Mouse (Mus musculus): ENCODE results near the gene Kalrn.
A peak's percentile ranks its signal among the peaks of the same experiment; 100 is the strongest.

Kalrn gene

DNA sequence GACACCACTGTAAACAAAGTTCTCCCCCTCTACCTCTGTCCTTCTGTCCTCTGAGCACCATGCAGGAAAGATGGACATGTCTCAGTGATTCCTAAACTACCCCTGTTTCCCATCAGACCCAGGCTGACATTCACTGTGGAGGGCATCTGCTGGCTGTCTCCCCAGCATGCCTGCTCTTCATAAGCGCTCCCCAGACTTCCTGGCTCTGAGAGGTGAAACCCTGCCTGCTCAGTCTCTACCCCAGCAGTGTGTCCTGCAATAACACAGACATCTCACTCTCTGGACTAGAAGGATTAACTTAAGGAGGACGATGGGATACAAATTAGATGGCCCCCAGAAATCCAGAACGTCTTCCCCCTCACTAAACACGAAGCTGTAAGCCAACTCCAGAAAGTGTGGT is 493.8 kb downstream of the Kalrn start:
- no peak for DNase-seq (ENCODE audit: low spot score in 2 of 2)

- no peak for DNase-seq (ENCODE audit: low spot score in 2 of 2)
Observed at GRCm38 (mm10) chr16:34078732-34079131, 494.6 kb downstream of the Kalrn start.

- DNase-seq (ENCODE audit: low spot score in 2 of 2): no peak
Observed at GRCm38 (mm10) chr16:34076101-34076500, 497.2 kb downstream of the Kalrn start.

DNA sequence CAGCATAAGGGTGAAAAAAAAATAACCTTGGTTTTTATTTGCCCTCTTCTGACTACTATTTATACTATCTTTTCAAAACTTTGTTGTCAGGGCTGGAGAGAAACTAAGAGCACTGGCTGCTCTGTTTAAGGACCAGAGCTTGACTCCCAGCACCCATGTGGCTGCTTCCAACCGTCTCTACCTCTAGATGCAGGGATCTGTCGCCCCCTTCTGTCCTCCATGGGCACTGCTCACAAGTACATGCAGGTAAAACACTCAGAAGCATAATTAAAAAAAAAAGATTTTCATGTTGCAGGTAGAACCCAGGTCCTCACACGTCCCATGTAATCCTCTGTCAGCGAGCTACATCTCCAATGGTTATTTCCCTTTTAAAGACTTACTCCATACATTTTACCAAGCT is 499.4 kb downstream of the Kalrn start:
- DNase-seq (ENCODE audit: low spot score in 2 of 2): no peak

DNA sequence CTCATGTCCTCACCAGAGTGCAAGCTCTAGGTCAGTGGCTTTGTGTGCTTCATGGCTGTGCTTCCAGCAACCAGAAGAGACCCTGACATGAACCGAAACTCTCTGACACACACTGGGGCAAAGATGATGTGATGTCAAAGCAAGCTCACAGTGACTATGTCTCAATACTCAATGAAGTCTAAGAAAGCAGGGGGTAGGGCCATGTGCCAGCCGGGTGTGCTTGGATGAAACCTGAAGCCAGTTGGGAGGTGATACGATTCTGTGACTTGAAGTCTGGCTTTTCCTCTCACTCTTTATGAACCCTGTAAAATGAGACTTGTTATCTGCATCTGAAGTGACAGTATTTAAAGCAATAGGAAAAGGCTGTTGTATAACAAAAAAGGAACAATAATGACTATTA is 501.2 kb downstream of the Kalrn start:
- no peak for DNase-seq (ENCODE audit: low spot score in 2 of 2)

DNA sequence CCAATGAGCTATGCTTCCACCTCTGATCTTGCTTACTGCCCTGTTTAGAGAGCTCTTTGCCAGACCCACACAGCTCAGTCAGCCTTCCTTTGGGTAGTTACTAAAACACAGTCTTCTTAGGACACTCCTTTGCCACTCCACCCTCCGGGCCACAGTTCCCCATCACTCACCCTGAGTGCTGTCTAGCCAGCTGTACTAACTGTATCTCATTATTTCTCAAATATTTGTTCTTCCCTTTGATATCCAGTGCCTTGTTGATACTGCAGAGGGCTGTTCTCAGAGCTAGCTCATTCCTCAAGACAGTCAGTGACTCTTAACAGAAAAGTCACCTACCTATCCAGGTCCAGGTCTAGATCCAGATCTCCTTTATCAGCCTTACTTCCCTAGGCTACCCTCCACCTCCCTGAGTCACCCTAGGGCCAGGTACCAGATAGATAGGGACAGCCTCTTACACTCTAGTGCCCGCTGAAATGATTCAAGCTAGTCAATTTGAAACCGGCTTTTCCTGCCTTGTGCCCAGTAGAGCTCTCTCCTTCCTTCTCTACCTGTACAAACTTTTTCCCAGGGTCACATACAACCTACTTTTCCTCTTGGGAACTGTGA is 502.0 kb downstream of the Kalrn start:
- DNase-seq (ENCODE audit: low spot score in 2 of 2): no peak

DNA sequence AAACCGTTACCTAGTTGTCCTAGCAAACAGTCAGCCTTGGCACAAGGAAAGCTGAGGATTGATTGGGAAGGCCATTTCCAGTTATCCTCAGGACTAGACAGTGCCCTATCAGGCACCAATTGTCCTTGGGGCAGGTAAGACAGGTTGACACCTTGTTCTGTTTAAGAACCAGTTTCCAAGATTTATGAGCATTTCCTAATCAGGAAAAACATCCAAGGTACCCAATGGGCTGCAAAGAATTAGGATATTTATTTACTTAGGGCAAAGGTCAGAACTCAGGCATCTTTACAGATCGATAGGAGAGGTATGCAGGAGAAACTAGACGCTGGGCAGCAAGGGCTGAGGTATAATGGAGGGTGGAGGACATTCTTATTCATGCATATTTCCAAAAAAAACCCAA is 503.9 kb downstream of the Kalrn start:
- no peak for DNase-seq (ENCODE audit: low spot score in 2 of 2)

GRCm38 (mm10) chr16:34066922-34067321 is 506.4 kb downstream of the Kalrn start:
- no peak for DNase-seq (ENCODE audit: low spot score in 2 of 2)

GRCm38 (mm10) chr16:34066376-34066775 is 507.0 kb downstream of the Kalrn start:
- no peak for DNase-seq (ENCODE audit: low spot score in 2 of 2)

DNA sequence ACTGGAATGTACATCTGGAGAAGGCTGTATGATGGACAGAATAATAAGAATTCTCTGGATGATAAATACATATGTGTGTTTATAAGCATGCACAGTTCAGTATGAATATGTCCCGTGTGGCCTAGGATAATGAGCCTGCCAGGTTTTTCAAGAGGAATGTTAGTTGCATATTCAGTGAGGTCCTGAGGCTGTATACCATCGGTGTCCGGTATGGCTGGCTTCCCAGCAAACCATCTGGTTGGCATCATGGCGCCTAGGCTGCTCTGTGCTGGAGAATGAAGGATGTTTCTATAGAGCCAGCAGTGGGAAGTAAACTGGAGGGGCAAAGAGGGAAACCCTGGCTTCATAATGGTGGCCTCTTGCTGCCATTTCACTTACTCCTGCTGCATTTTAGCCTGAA is 510.0 kb downstream of the Kalrn start:
- DNase-seq (ENCODE audit: low spot score in 2 of 2): no peak

DNA sequence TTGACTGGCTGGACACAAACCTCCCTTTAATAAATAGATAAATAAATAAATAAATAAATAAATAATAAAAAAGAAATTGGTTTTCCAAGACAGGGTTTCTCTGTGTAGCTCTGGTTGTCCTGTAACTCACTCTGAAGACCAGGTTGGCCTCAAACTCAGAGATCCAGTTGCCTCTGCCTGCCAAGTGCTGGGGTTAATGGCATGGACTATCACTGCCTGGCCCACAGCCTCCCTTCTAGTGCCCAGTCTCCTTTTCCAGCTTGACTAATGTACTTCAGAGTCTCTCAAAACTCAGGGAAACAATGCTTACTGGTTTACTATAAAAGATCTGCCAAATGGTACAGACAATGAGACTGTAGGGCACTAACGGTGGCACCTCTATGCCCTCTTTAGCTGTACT is 511.7 kb downstream of the Kalrn start:
- no peak for DNase-seq (ENCODE audit: low spot score in 2 of 2)

GRCm38 (mm10) chr16:34058611-34059010 is 514.7 kb downstream of the Kalrn start:
- no peak for DNase-seq (ENCODE audit: low spot score in 2 of 2)

DNA sequence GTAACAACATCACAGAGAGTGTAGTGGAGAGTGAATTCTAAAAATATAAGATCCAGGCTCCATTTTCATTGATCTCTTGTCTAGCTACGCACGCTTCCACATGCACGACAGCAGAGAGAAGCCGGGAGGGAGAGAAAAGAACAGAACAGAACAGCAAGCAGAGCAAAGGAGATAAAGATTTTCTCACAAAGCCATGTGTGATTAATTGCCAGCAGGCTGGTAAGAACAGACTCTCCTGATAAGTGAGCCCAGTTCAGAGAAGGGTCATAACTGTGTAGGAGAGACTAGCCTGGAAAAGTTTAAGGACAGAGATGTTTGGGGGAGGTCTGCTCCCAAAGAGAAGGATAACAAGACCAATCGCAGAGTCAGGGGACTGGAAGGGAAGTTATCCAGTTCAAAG is 515.9 kb downstream of the Kalrn start:
- no peak for DNase-seq (ENCODE audit: low spot score in 2 of 2)

GRCm38 (mm10) chr16:34056418-34057111 is 516.8 kb downstream of the Kalrn start:
- DNase-seq (ENCODE audit: low spot score in 2 of 2): no peak

DNA sequence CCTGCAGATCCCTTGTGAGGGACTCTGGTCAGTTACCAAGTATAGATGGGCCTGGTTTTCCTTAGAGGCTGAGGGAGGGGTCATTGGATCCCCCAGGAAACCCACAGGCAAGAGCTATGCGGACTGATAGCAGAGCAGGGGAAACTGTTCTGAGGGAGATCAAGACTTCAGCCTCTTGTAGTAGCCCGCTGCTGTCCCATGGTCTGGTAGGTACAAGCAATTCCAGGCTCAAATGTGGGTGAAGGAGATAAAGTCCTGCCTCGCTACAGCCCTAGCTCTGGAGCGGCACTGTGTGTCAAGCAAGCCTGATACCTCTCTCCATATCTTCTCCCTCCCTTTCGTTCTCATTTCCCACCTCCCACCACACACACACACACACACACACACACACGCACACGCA is 523.2 kb downstream of the Kalrn start:
- DNase-seq (ENCODE audit: low spot score in 2 of 2): peak in 1 of 2 experiments; percentile 60

DNA sequence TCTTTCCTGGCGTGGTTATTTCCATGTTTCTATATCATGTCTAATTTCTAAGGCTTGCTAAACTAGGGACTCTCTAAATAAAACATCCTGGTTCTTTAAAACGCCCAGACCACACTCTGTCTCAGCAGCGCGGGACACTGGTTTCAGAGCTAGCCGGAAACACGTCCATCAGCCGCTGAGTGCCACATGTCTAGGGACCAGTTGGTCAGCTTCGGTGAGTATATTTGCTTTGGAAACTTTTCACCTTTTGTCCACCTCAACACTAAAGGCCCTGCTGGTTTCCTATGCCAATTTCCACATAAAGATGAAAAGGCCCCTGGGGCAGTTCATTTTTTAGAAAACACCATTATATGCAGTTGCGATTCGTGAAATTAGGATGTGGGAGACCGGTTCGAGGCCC is 524.0 kb downstream of the Kalrn start:
- DNase-seq (ENCODE audit: low spot score in 2 of 2): no peak

GRCm38 (mm10) chr16:34048232-34048631 is 525.1 kb downstream of the Kalrn start:
- DNase-seq (ENCODE audit: low spot score in 2 of 2): no peak

GRCm38 (mm10) chr16:34047543-34047942 is 525.8 kb downstream of the Kalrn start:
- DNase-seq (ENCODE audit: low spot score in 2 of 2): no peak

- no peak for DNase-seq (ENCODE audit: low spot score in 2 of 2)
Observed at GRCm38 (mm10) chr16:34047006-34047360, 526.3 kb downstream of the Kalrn start.

DNA sequence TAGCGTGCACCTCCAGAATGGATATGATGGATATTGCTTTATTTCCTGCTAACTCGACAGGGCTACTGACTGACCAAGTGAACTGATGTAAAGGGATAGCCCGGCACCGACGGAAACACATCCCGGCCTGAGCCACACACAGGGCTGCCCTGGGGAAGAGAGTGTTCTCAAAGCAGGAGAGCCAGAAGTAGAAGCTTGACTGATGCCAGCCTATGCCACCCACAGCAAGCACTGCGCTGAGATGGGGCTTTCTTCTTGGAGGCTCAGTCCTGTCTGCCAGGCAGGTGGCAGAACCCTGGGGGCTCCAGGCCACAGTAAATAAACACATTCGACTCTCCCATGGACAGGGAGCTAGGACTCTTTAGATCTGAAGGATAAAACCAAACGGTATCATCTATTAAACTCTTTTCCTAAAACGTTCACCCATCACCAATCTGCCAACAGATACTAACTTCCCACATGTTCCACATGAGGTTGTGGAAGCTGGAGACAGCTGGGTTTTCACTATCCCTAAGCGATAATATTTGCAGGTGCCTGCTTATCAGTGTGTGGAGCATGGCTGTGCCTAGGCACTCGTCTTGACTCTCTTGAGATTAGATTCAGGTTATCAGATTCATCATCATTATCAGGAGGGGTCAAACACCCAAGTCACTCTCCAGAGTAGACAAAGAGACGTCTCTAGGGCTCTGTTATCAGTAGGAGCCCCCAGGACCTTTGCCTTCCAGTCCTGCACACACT is 526.9 kb downstream of the Kalrn start:
- DNase-seq (ENCODE audit: low spot score in 2 of 2): no peak

GRCm38 (mm10) chr16:34044539-34044938 is 528.8 kb downstream of the Kalrn start:
- no peak for DNase-seq (ENCODE audit: low spot score in 2 of 2)

DNA sequence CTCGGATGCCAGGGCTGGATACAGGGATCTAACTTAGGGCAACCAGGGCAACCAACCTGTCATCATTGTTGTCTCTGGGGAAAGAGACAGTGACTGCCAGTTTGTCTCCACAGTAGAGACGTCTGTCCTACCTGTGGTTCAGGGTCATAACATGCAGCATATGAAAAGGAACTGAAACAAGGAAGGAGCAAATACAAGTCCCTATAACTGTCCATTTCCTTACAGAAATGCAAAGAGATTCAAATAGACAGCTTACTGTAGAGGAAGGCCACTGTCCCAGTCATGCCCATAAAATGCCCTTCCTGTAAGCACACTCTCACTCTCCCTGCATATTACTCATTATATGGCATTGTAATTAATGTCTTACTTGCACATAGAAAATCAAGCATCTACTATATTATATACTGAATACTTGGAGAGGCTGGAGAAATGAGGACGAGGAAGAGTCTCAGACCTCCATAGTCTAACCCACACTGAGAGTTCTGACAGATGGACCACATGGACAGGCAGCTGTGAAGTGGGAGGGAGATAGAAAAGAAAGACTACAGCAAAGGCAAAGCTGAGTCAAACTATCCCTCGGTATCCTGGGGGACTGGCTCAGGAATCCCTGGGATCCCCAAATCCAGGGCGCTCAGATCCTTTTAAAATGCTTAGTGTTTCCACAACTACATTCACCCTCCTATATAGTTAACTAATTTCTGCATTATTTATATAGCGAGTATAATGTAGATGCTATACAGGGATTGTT is 530.1 kb downstream of the Kalrn start:
- DNase-seq (ENCODE audit: low spot score in 2 of 2): no peak
